Mouse (Mus musculus) adrenal gland, postnatal 25 days (tissue): ENCODE results near the gene Dglucy. TPM values are rescaled to one million over a fixed set of nuclear protein-coding genes. Genes with fewer than 3 reads are reported as not detected.

ENCODE experiments used
- DNase-seq: peaks from one replicate; pipeline ENCODE4 v3.0.0; 2021; ENCODE audit warnings: mixed read lengths
- total RNA-seq: library from RNA; stranded (reverse); gene quantifications from 2 replicates; pipeline ENCODE4 v1.2.3, GENCODE M21; 2021

Dglucy gene
- total RNA-seq, 1 experiment from 2014 or later = 17.2 TPM

DNA sequence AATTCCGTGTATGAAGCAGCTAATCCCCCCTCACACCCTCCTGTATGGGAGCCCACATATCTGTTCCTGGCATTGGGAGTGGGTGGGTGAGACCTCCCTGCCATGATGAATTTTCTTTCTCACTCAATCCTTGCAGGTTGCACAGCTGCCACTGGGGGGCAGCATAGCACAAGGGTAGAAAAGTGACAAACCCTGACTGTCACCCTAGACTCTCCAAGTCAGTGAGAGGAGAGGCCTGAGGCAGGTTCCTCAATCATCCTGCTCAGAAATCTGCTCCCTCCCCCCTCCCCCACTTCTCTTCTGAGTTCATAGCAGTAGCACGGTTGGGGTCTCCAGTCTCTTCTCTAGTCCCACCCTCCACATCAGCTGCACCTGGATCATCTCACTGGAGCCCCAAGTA lies 157.3 kb downstream of the Dglucy start:
- peak; percentile 78 for DNase-seq

DNA sequence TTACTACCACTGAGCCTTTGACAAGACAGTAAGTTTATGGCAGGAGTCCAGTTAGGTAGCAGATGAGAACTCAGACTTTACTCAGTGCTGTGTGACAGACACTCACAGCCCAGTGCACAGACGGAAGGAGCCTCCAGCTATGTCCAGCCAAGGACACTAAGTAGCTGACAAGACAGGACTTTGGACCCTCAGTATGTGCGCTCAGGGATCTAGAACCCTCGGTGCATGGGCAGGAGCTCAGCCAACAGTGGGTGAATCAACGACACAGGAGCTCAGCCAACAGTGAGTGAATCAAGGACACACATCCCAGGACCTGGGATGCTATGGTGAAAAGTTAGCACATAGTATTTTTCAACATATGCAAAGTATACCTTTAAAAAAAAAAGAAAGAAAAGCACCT lies 157.9 kb downstream of the Dglucy start:
- no peak for DNase-seq

DNA sequence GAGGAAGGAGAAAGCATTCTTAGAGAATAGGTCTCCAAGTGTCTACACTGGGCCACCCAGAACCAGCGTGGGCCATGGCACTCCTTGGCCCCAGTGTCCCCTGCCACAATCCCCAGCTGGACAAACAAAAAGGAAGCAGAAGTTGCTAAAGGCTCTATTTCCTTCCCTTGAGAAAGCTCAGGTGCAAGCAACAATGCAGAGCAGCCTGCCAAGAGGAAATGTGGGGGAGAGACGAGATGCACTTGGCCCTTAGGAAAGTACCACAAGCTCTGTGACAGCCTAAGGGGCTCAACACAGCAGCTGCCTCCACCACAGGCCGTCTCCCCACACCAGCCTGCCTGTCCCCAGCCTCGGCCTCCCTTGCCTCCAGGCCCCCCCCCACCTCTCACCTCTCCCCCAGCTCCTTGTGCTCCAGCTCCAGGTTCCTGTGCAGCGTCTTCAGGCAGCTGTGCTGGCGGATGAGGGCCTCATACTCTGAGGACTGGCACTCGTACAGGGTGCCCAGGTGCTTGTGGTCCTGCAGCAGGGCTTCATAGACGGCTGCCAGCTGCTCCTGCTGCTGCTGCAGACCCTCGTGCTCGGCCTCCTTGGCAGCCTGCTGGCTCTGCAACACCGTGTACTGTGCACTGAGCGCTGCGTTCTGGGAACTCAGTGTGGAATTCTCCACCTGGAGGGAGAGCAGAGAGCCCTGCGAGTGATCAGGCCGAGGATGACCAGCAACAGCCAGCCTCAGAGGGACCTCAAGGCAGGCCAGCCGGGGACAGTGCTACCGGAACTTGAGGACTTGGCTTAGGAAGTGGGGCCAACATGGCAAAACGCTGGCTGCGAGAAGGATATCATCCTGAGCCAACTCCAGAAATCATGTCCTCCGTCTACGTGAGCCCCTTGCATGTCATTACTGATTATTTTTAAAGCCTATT lies 158.8 kb downstream of the Dglucy start:
- peak; percentile 19 for DNase-seq

DNA sequence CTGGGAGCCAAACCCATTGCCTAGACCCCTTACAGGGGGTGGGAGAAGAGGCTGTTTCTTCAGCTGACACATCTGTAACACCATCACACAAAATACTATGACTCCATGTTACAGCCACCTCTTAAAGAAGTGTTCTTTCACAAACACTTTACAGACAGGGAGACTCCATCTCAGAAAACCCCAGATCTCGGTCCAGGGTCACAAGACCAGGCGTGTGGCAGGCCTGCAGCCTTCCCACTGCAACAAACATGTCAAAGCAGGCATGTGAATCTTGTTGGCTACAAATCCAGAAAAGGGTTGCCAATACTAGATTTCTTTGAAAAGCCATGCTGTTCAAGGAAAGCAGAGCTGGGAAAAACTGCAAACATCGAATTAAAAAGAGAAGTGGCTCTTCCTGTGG lies 162.5 kb downstream of the Dglucy start:
- no peak for DNase-seq

DNA sequence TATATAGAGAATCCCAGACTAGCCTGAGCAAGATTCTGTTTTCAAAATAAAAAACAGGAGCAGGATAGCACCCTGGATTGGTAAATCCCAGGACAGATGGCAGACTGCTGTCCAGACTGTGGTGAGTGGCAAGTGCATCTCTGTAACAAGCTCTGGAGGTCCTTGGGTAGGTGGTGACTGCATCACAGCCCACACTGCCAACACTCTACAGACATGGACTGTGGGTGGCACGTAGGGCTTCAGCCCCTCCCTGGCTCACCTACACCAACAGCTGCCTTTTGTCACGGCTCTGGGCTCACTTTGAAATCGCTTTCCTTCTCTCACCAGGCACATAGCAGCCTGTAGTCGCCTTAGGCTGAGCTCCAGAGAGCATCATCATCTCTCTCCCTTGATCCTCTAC lies 164.3 kb downstream of the Dglucy start:
- no peak for DNase-seq

GRCm38 (mm10) chr12:100944921-100945336 lies 166.1 kb downstream of the Dglucy start:
- DNase-seq = no peak

DNA sequence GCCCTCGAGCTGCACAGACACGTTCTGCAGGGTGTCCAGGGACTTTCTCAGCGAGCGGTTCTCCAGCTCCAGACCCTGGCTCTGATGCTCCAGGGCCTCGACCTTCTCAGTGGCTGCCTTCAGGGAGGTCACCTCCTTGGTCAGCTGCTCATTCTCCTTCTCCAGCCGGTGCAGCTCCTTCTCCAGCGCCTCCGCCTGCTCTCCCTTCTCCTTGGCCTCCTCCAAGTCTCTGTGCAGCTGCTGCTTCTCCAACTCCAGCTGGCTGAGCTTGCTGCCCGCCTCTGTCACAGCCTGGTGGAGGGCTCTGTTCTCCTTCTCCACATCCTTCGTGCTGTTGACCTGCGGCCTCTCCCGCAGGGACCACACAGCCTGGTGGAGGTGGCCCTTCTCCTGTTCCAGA lies 166.6 kb downstream of the Dglucy start:
- no peak for DNase-seq

DNA sequence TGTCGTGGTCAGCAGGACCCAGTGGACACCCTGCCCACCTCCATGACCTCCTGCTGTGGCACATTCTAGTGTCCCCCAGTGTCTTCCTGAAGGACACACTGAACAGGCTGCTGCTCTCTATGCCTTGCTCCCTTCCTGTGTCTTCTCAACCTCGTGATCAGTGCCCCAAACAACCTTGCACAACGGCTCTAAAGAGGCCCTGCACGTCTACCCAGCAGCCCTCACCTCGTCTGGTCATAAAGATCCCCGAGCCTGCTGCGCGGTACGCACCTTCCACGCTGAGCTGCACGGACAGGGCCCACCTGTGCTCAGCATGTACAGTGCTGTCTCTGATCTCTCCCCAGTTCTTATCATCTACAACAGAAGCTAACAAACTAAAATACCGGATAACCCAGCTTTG lies 167.1 kb downstream of the Dglucy start:
- no peak for DNase-seq

Other genes with a start within 250 kb of the Dglucy start
- gene Rps6ka5, start 52.1 kb upstream of the Dglucy start, total RNA-seq = 7.8 and 11.5 TPM in 2 replicates
- gene Gpr68, start 129.1 kb downstream of the Dglucy start, total RNA-seq = 1.00 and 1.6 TPM in 2 replicates
- 2.3 and 4.6 TPM in 2 replicates for gene Ccdc88c, start 250.0 kb downstream of the Dglucy start, total RNA-seq